ENCODE assay signal across 10 mouse cellular contexts in genomic region chr4:41470684-41471383, GRCm38 (mm10). TPM values are rescaled to one million over a fixed set of nuclear protein-coding genes. Genes with fewer than 3 reads are reported as not detected.
A peak's percentile ranks its signal among the peaks of the same experiment; 100 is the strongest.
DNase-seq lines count a peak whose midpoint lies in the region; ATAC-seq lines count a peak whose summit lies in the region.
"Had no signal": no experiment of that assay in that cellular context is flagged by ENCODE, and none has a peak within 500 bp of the region (broad histone marks: within the 10 kb centered on the region; RNA-seq: fewer than 3 reads in every experiment).

No protein-coding gene starts in this region.

- H3K27ac ChIP-seq in heart, embryonic 12.5 days (ENCODE audit: poor library complexity, severe bottlenecking), result no peak overlapping the region
- H3K27ac ChIP-seq in embryonic facial prominence, embryonic 12.5 days, result 0 out of 2 replicates have a peak overlapping the region, but pooled peaks have one; percentile 2
- peak overlapping the region; percentile 73 for H3K27ac ChIP-seq in hindbrain, embryonic 14.5 days
- H3K27ac ChIP-seq in midbrain, embryonic 12.5 days (replicated peaks), result peak overlapping the region; percentile 55
- H3K27ac ChIP-seq: liver, embryonic 13.5 days had no signal

- no peak for ATAC-seq in heart, embryonic 12.5 days (ENCODE audit: insufficient number of reproducible peaks, low FRiP score)
- no peak for ATAC-seq in embryonic facial prominence, embryonic 12.5 days (ENCODE audit: insufficient number of reproducible peaks, insufficient read depth, low FRiP score, low TSS enrichment)
- ATAC-seq in hindbrain, embryonic 14.5 days (ENCODE audit: low FRiP score), result peak; percentile 72; the same call in 1 of the 2 replicates
- ATAC-seq in midbrain, embryonic 12.5 days (ENCODE audit: low FRiP score, low read depth), result peak; percentile 73

- no peaks in the 10 kb centered on the region for H3K9me3 ChIP-seq in heart, embryonic 12.5 days (replicated peaks)
- no peaks in the 10 kb centered on the region for H3K9me3 ChIP-seq in embryonic facial prominence, embryonic 12.5 days
- H3K9me3 ChIP-seq in hindbrain, embryonic 14.5 days (ENCODE audit: control insufficient read depth, low read length), result no peaks in the 10 kb centered on the region
- H3K9me3 ChIP-seq in midbrain, embryonic 12.5 days, result no peaks in the 10 kb centered on the region
- H3K9me3 ChIP-seq: liver, embryonic 13.5 days had no signal

- H3K4me3 ChIP-seq in heart, embryonic 12.5 days, result no peak overlapping the region
- no peak overlapping the region for H3K4me3 ChIP-seq in embryonic facial prominence, embryonic 12.5 days
- no peak overlapping the region for H3K4me3 ChIP-seq in hindbrain, embryonic 14.5 days (replicated peaks; ENCODE audit: low read length)
- H3K4me3 ChIP-seq in midbrain, embryonic 12.5 days, result no peak overlapping the region
- H3K4me3 ChIP-seq: liver, embryonic 13.5 days had no signal

- intact Hi-C loops in gastrocnemius, postnatal 14 days (cut with DNase I; ENCODE audit: low total_unique reads), result loop anchor here (5.0 to 10.0 kb wide), 2 partner anchors 36 to 144 kb away; no protein-coding TSS in a partner anchor

- WGBS in heart, embryonic 12.5 days, result 46% methylated on average over 5 of the region's 5 CpGs
- WGBS in embryonic facial prominence, embryonic 12.5 days, result 40% methylated on average over 5 of the region's 5 CpGs
- 27% methylated on average over 5 of the region's 5 CpGs for WGBS in hindbrain, embryonic 14.5 days
- 30% methylated on average over 5 of the region's 5 CpGs for WGBS in midbrain, embryonic 12.5 days

- H3K27me3 ChIP-seq in heart, embryonic 12.5 days (replicated peaks), result no peaks in the 10 kb centered on the region
- no peaks in the 10 kb centered on the region for H3K27me3 ChIP-seq in embryonic facial prominence, embryonic 12.5 days
- no peaks in the 10 kb centered on the region for H3K27me3 ChIP-seq in hindbrain, embryonic 14.5 days (ENCODE audit: control insufficient read depth, insufficient read depth, low read length)
- H3K27me3 ChIP-seq in midbrain, embryonic 12.5 days, result no peaks in the 10 kb centered on the region
- H3K27me3 ChIP-seq: liver, embryonic 13.5 days had no signal

- no peak overlapping the region for H3K9ac ChIP-seq in heart, embryonic 12.5 days
- H3K9ac ChIP-seq in embryonic facial prominence, embryonic 12.5 days, result no peak overlapping the region
- no peak overlapping the region for H3K9ac ChIP-seq in hindbrain, embryonic 14.5 days
- no peak overlapping the region for H3K9ac ChIP-seq in midbrain, embryonic 12.5 days (replicated peaks)
- H3K9ac ChIP-seq: liver, embryonic 13.5 days had no signal

- H3K4me1 ChIP-seq in heart, embryonic 12.5 days (replicated peaks), result no peaks in the 10 kb centered on the region
- H3K4me1 ChIP-seq in embryonic facial prominence, embryonic 12.5 days, result peaks cover 16% of the 10 kb centered on the region; the same call in 1 of the 2 replicates
- H3K4me1 ChIP-seq in hindbrain, embryonic 14.5 days (replicated peaks; ENCODE audit: control insufficient read depth, insufficient read depth, low read length), result no peaks in the 10 kb centered on the region
- H3K4me1 ChIP-seq in midbrain, embryonic 12.5 days, result peaks cover 30% of the 10 kb centered on the region

- no peak overlapping the region for H3K4me2 ChIP-seq in heart, embryonic 12.5 days
- no peak overlapping the region for H3K4me2 ChIP-seq in embryonic facial prominence, embryonic 12.5 days (replicated peaks)
- H3K4me2 ChIP-seq in hindbrain, embryonic 14.5 days (replicated peaks), result no peak overlapping the region
- no peak overlapping the region; the same call in 1 of the 2 replicates for H3K4me2 ChIP-seq in midbrain, embryonic 12.5 days (replicated peaks)
- H3K4me2 ChIP-seq: liver, embryonic 13.5 days had no signal

- no peaks in the 10 kb centered on the region for H3K36me3 ChIP-seq in heart, embryonic 12.5 days
- no peaks in the 10 kb centered on the region for H3K36me3 ChIP-seq in embryonic facial prominence, embryonic 12.5 days
- H3K36me3 ChIP-seq in hindbrain, embryonic 14.5 days (replicated peaks; ENCODE audit: control insufficient read depth, insufficient read depth), result no peaks in the 10 kb centered on the region
- 0 out of 2 replicates have a peak, but pooled peaks cover 6% of the 10 kb centered on the region for H3K36me3 ChIP-seq in midbrain, embryonic 12.5 days
- H3K36me3 ChIP-seq: liver, embryonic 13.5 days had no signal

- DNase-seq in heart, adult 11 months, result peak; percentile 92
- DNase-seq in hindbrain, embryonic 14.5 days (ENCODE audit: low spot score), result peak; percentile 38
- no peak for DNase-seq in Muller cell, postnatal 12 days (ENCODE audit: inconsistent ontology term)
- DNase-seq in kidney, adult 8-10 months, result no peak
- no peak for DNase-seq in gastrocnemius, postnatal 14 days
- DNase-seq: liver, embryonic 13.5 days; retina, postnatal 1 day had no signal

RNA-seq across cellular contexts. Expression of gene Nudt2, which starts 5.9 kb away (rescaled TPM):
- 39.9 and 40.5 TPM in 2 replicates for polyA plus RNA-seq in heart, embryonic 12.5 days (2016; fragmentation: Nextera tagmentation; extraction: Ambion mirVana)
- polyA plus RNA-seq in embryonic facial prominence, embryonic 12.5 days (2016; fragmentation: Nextera tagmentation; extraction: Ambion mirVana), result 53.4 and 53.5 TPM in 2 replicates
- 72.5 and 82.6 TPM in 2 replicates for polyA plus RNA-seq in hindbrain, embryonic 14.5 days (2014; fragmentation: Nextera tagmentation; extraction: Ambion mirVana)
- polyA plus RNA-seq in midbrain, embryonic 12.5 days (2016; fragmentation: Nextera tagmentation; extraction: Ambion mirVana), result 56.9 and 63.5 TPM in 2 replicates
- 10 to 100 TPM; 20.8 to 22.4 TPM for total RNA-seq in gastrocnemius, postnatal 14 days (2021)

RNA-seq across cellular contexts. Expression of gene Kif24, which starts 6.1 kb away (rescaled TPM):
- 6.1 and 6.8 TPM in 2 replicates for polyA plus RNA-seq in heart, embryonic 12.5 days (2016; fragmentation: Nextera tagmentation; extraction: Ambion mirVana)
- 10.9 and 11.7 TPM in 2 replicates for polyA plus RNA-seq in embryonic facial prominence, embryonic 12.5 days (2016; fragmentation: Nextera tagmentation; extraction: Ambion mirVana)
- 2.3 and 3.4 TPM in 2 replicates for polyA plus RNA-seq in hindbrain, embryonic 14.5 days (2014; fragmentation: Nextera tagmentation; extraction: Ambion mirVana)
- 11.9 and 12.6 TPM in 2 replicates for polyA plus RNA-seq in midbrain, embryonic 12.5 days (2016; fragmentation: Nextera tagmentation; extraction: Ambion mirVana)
- total RNA-seq in gastrocnemius, postnatal 14 days (2021), result 1 to 10 TPM in 1 of 2 experiments, under 1 TPM in 1; 0.86 to 1.3 TPM

RNA-seq across cellular contexts. Expression of gene AI464131, which starts 32.0 kb away (rescaled TPM):
- 2.6 and 2.9 TPM in 2 replicates for polyA plus RNA-seq in heart, embryonic 12.5 days (2016; fragmentation: Nextera tagmentation; extraction: Ambion mirVana)
- polyA plus RNA-seq in embryonic facial prominence, embryonic 12.5 days (2016; fragmentation: Nextera tagmentation; extraction: Ambion mirVana), result 8.5 and 9.5 TPM in 2 replicates
- polyA plus RNA-seq in hindbrain, embryonic 14.5 days (2014; fragmentation: Nextera tagmentation; extraction: Ambion mirVana), result 10.3 and 12.4 TPM in 2 replicates
- polyA plus RNA-seq in midbrain, embryonic 12.5 days (2016; fragmentation: Nextera tagmentation; extraction: Ambion mirVana), result 8.5 and 8.7 TPM in 2 replicates
- total RNA-seq in gastrocnemius, postnatal 14 days (2021), result 10 to 100 TPM; 60.1 to 60.8 TPM

RNA-seq across cellular contexts. Expression of gene 1110017D15Rik, which starts 46.3 kb away (rescaled TPM):
- polyA plus RNA-seq in heart, embryonic 12.5 days (2016; fragmentation: Nextera tagmentation; extraction: Ambion mirVana), result not detected in 2 replicates
- polyA plus RNA-seq in embryonic facial prominence, embryonic 12.5 days (2016; fragmentation: Nextera tagmentation; extraction: Ambion mirVana), result 2.8 and 3.7 TPM in 2 replicates
- 19.5 and 24.2 TPM in 2 replicates for polyA plus RNA-seq in hindbrain, embryonic 14.5 days (2014; fragmentation: Nextera tagmentation; extraction: Ambion mirVana)
- 5.0 and 5.5 TPM in 2 replicates for polyA plus RNA-seq in midbrain, embryonic 12.5 days (2016; fragmentation: Nextera tagmentation; extraction: Ambion mirVana)
- total RNA-seq in gastrocnemius, postnatal 14 days (2021), result under 1 TPM in 1 of 2 experiments, not detected in 1; 0.37 TPM
- polyA plus RNA-seq: liver, embryonic 13.5 days had no signal

Comparison
In these comparisons a context has a peak if more than half of its experiments do, and no peak if none do; other contexts are left out.
1. DNase-seq: peak in heart, adult 11 months (single experiment) and hindbrain, embryonic 14.5 days (single experiment); none in Muller cell, postnatal 12 days (single experiment), kidney, adult 8-10 months (0 of 2) and gastrocnemius, postnatal 14 days (single experiment).
2. ATAC-seq: peak in hindbrain, embryonic 14.5 days (single experiment) and midbrain, embryonic 12.5 days (single experiment); none in heart, embryonic 12.5 days (single experiment) and embryonic facial prominence, embryonic 12.5 days (single experiment).